Mouse (Mus musculus) cerebellum, adult 2 months (tissue): Measurements from ENCODE around the gene Nrxn3.

Experiments used
- CTCF ChIP-seq: fragments of 200-500 bp; IDR thresholded peaks from 2 replicates; pipeline ENCODE4 v1.5.1; 2011; ENCODE audit warnings: low read depth, mild to moderate bottlenecking, control low read depth, low read length, moderate library complexity, borderline replicate concordance; ENCODE audit not compliant: insufficient read depth
- POLR2A ChIP-seq: fragments of 200-500 bp; IDR thresholded peaks from 2 replicates; pipeline ENCODE4 v1.6.1; 2011; ENCODE audit warnings: low read length, control low read depth, borderline replicate concordance; ENCODE audit not compliant: insufficient read depth

- TF ChIP-seq POLR2A (no peak), CTCF (no peak)
Observed at GRCm38 (mm10) chr12:89516046-89516445, 793.4 kb downstream of the Nrxn3 start.
